Mouse (Mus musculus): ENCODE measurements at regions not wholly inside any gene's neighbourhood (a gene's known extent, or its start where the extent isn't known, plus 50 kb on each side); places are given as distances from the start of the nearest gene placed in this dataset.
A peak's percentile ranks its signal among the peaks of the same experiment; 100 is the strongest.

DNA sequence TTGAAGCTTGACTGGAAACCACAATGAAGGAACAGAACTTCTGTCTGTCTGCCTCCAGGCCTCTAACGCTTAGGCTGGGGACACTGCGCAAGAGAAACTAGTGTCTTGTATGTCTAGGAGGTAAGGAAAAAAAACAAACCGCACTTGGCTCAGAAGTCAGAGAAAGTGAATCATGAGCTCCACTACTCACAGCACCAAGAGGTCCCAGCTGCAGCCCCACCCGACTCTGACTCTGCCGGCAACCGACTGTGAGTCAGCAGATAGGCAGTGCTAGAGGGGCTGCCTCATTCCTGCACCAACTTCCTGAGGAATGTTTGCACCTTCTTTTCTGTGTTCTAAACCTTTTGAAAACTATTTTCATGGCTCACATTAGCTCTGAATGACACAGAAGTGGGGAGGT is 109.5 kb downstream of the Gja1 start:
- no peaks in the 10 kb centered on the region for H3K36me3 ChIP-seq (ENCODE audit: control insufficient read depth, insufficient read depth)
- no peak overlapping the region for H3K4me3 ChIP-seq (replicated peaks; ENCODE audit: low read length)
- H3K27me3 ChIP-seq (replicated peaks; ENCODE audit: control insufficient read depth, insufficient read depth, low read length): no peaks in the 10 kb centered on the region
- H3K4me2 ChIP-seq (ENCODE audit: low read length): no peak overlapping the region
- H3K27ac ChIP-seq (ENCODE audit: low read length): no peak overlapping the region
- no peaks in the 10 kb centered on the region for H3K9me3 ChIP-seq (ENCODE audit: control insufficient read depth, low read length)
- H3K4me1 ChIP-seq (replicated peaks; ENCODE audit: control insufficient read depth, insufficient read depth, low read length): 0 out of 2 replicates have a peak, but pooled peaks cover 4% of the 10 kb centered on the region
- no peak overlapping the region for H3K9ac ChIP-seq (replicated peaks; ENCODE audit: low read depth, low read length)
- no peak for ATAC-seq
- WGBS: 75% methylated on average over 6 of the region's 6 CpGs

DNA sequence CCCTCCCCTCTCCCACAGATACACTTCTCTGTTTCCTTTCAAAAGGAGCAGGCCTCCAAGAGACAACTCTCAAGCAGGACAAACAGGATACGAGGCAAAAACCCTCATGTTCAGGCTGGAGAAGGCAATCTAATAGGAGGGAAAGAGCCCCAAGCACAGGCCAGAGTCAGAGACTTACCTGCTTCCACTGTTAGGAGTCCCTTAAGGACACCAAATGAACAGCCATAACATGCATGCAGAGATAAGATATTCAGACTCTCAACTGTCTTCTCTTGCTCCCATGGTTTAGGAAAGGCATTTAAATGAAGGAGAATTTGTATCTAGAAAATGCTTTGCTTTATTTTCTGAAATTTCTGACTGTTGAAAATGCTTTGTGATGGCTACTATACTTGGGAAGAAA is 116.3 kb downstream of the Gja1 start:
- Histone ChIP-seq H3K27ac (ENCODE audit: low read length) (no peak overlapping the region), H3K27me3 (replicated peaks; ENCODE audit: control insufficient read depth, insufficient read depth, low read length) (no peaks in the 10 kb centered on the region), H3K9me3 (ENCODE audit: control insufficient read depth, low read length) (no peaks in the 10 kb centered on the region), H3K36me3 (ENCODE audit: control insufficient read depth, insufficient read depth) (no peaks in the 10 kb centered on the region), H3K9ac (replicated peaks; ENCODE audit: low read depth, low read length) (no peak overlapping the region), H3K4me1 (replicated peaks; ENCODE audit: control insufficient read depth, insufficient read depth, low read length) (no peaks in the 10 kb centered on the region), H3K4me2 (ENCODE audit: low read length) (no peak overlapping the region), H3K4me3 (replicated peaks; ENCODE audit: low read length) (no peak overlapping the region)
- ATAC-seq: no peak
- 75% methylated on average over 1 of the region's 1 CpGs for WGBS

DNA sequence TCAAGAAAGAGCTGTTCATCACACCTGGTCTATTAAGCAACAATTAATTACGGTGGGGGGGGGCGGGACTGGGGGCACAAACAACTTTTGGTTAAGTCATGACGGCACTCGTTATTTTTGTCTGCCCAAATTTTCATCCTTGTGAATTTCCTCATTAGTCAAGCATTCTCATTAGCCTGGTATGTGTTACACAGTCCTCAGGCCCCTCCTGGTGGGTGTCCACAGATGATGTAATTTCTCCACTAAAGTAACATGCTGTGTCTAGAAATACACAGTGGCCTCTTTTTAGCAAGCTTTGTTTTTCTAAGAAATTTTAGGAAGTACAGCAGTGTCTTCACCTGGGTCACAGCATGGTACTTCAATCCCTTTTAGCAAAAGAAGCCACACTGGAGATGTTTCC is 118.2 kb downstream of the Gja1 start:
- Histone ChIP-seq H3K27me3 (replicated peaks; ENCODE audit: control insufficient read depth, insufficient read depth, low read length) (no peaks in the 10 kb centered on the region), H3K9ac (replicated peaks; ENCODE audit: low read depth, low read length) (no peak overlapping the region), H3K36me3 (ENCODE audit: control insufficient read depth, insufficient read depth) (no peaks in the 10 kb centered on the region), H3K4me1 (replicated peaks; ENCODE audit: control insufficient read depth, insufficient read depth, low read length) (no peaks in the 10 kb centered on the region), H3K27ac (ENCODE audit: low read length) (no peak overlapping the region), H3K4me3 (replicated peaks; ENCODE audit: low read length) (no peak overlapping the region), H3K9me3 (ENCODE audit: control insufficient read depth, low read length) (no peaks in the 10 kb centered on the region), H3K4me2 (ENCODE audit: low read length) (no peak overlapping the region)
- 22% methylated on average over 4 of the region's 4 CpGs for WGBS
- ATAC-seq: peak; percentile 73

DNA sequence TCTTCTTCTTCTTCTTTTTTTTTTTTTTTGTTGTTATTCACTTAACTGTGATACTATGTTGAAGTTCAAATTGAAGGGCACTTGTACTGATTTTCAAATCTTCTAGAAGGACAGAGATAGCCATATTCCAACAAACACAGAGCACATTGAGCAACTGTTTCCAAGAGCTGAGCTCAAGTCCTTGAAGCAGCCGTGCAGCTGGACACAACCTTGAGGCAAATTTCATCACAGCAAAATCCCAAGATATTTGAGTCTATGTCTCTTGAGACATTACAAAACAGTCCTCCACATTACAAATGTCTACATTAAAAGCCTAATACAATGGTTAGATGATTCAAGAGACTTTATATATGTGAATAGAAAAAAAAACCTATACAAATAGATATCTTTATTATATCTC is 141.9 kb downstream of the Gja1 start:
- no peak for ATAC-seq
- 100% methylated on average over 1 of the region's 1 CpGs for WGBS
- H3K4me3 ChIP-seq (replicated peaks; ENCODE audit: low read length): no peak overlapping the region
- no peaks in the 10 kb centered on the region for H3K27me3 ChIP-seq (replicated peaks; ENCODE audit: control insufficient read depth, insufficient read depth, low read length)
- no peak overlapping the region for H3K4me2 ChIP-seq (ENCODE audit: low read length)
- H3K27ac ChIP-seq (ENCODE audit: low read length): no peak overlapping the region
- H3K9me3 ChIP-seq (ENCODE audit: control insufficient read depth, low read length): no peaks in the 10 kb centered on the region
- no peaks in the 10 kb centered on the region for H3K36me3 ChIP-seq (ENCODE audit: control insufficient read depth, insufficient read depth)
- no peak overlapping the region for H3K9ac ChIP-seq (replicated peaks; ENCODE audit: low read depth, low read length)
- no peaks in the 10 kb centered on the region for H3K4me1 ChIP-seq (replicated peaks; ENCODE audit: control insufficient read depth, insufficient read depth, low read length)

DNA sequence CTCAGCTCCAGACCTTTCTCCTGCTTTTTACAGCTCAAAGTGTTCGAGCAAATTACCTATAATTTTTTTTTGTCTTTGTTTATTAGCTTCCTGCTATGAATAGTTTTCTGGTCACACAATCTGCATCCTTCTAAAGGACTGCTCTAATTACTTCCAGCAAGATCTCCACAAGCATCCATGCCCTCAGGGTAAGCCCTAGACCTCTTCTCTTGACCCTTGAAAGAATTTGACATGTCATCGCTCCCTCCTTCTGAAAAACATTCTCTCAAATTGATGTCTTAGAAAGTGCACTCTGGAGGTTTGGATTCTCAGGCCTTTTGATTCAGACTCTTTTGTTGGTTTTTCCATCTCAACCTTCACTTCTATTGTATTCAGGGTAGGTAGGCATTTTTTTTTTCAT is 148.7 kb downstream of the Gja1 start:
- Histone ChIP-seq H3K9ac (replicated peaks; ENCODE audit: low read depth, low read length) (no peak overlapping the region), H3K27ac (ENCODE audit: low read length) (no peak overlapping the region), H3K36me3 (ENCODE audit: control insufficient read depth, insufficient read depth) (no peaks in the 10 kb centered on the region), H3K9me3 (ENCODE audit: control insufficient read depth, low read length) (peaks cover 3% of the 10 kb centered on the region; the same call in 1 of the 2 replicates), H3K27me3 (replicated peaks; ENCODE audit: control insufficient read depth, insufficient read depth, low read length) (no peaks in the 10 kb centered on the region), H3K4me3 (replicated peaks; ENCODE audit: low read length) (no peak overlapping the region), H3K4me1 (replicated peaks; ENCODE audit: control insufficient read depth, insufficient read depth, low read length) (no peaks in the 10 kb centered on the region), H3K4me2 (ENCODE audit: low read length) (no peak overlapping the region)
- WGBS: 76% methylated on average over 2 of the region's 2 CpGs
- ATAC-seq: no peak

DNA sequence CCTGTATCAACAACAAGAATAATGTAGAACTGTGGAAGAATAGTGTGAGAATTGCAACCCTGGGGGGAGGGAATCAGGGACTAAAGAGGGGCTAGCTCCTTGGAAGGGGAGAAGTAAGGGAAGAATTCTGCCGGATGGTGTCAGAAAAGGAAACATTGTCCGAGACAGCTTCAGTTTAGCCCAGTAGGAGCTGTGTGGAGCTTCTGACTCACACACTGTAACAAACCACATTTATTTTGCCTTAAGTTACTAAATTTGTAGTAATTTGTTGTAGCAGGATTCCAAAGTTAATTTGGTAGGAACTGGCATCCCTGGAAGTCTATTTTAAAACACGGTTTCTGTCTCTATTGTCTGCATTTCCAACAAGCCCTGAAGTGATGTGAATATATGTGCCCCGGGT is 160.0 kb downstream of the Gja1 start:
- H3K4me2 ChIP-seq (ENCODE audit: low read length): no peak overlapping the region
- 63% methylated on average over 4 of the region's 4 CpGs for WGBS

DNA sequence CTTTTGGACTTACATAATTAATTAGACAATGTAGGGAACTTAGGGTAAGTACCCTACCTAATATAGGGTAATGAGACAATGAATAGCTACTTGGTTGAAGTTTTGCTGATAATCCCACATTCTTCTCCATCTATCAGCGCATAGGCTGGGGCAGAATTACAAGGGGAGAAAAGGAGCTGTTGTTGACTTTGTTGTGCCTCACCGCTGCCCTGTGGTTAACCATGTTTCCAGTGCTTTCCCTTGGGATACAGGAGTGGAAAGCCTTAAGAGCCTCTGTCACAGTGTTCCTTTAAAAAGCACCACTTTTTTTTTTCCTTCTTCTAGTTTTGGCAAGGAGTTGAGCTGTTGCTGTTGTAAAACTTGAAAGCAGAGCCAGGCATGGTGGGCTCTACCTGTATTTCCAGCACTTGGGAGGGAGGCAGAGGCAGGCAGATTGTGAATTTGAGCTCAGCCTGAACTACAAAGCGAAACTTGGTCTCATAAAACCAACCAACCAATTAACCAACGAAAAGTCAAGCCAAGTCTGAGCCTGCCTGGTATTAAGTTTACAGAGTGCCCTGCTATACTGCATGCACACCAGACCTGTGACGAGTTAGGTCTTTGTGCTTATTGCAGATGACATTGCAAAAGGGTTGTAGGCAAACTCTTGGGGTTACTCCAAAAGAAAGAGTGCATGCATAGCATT is 162.8 kb downstream of the Gja1 start:
- 85% methylated on average over 5 of the region's 5 CpGs for WGBS

More for the DNA sequence above, 160.0 kb downstream of the Gja1 start:
- no peaks in the 10 kb centered on the region for H3K36me3 ChIP-seq (ENCODE audit: control insufficient read depth, insufficient read depth)
- no peaks in the 10 kb centered on the region for H3K4me1 ChIP-seq (replicated peaks; ENCODE audit: control insufficient read depth, insufficient read depth, low read length)
- ATAC-seq: no peak
- H3K27ac ChIP-seq (ENCODE audit: low read length): no peak overlapping the region
- no peaks in the 10 kb centered on the region for H3K27me3 ChIP-seq (replicated peaks; ENCODE audit: control insufficient read depth, insufficient read depth, low read length)
- no peak overlapping the region for H3K9ac ChIP-seq (replicated peaks; ENCODE audit: low read depth, low read length)
- H3K4me3 ChIP-seq (replicated peaks; ENCODE audit: low read length): no peak overlapping the region
- no peaks in the 10 kb centered on the region for H3K9me3 ChIP-seq (ENCODE audit: control insufficient read depth, low read length)

DNA sequence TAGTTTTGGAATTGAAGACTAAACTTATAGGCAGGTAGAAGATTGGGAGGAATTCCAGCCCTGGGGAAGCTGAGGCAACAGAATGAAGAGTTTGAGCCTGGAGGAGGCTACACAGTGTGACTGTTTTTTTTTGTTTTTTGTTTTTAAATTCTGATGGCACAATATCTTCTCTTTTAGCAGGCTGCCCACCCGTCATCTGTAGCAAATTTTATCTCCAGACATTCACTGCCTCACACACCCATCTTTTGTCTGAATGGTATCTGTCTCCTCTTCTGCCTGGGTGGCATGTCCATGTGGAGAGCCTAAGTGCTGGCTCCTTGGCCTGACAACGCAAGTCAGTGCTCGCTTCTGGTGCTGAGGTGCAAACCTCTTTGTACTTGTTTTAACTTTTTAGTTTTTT is 165.0 kb downstream of the Gja1 start:
- H3K9me3 ChIP-seq (ENCODE audit: control insufficient read depth, low read length): no peaks in the 10 kb centered on the region
- H3K4me2 ChIP-seq (ENCODE audit: low read length): no peak overlapping the region
- WGBS: 89% methylated on average over 3 of the region's 3 CpGs
- H3K27ac ChIP-seq (ENCODE audit: low read length): no peak overlapping the region
- H3K4me1 ChIP-seq (replicated peaks; ENCODE audit: control insufficient read depth, insufficient read depth, low read length): peaks cover 7% of the 10 kb centered on the region; the same call in 1 of the 2 replicates
- H3K27me3 ChIP-seq (replicated peaks; ENCODE audit: control insufficient read depth, insufficient read depth, low read length): no peaks in the 10 kb centered on the region
- H3K36me3 ChIP-seq (ENCODE audit: control insufficient read depth, insufficient read depth): no peaks in the 10 kb centered on the region
- ATAC-seq: no peak
- H3K9ac ChIP-seq (replicated peaks; ENCODE audit: low read depth, low read length): no peak overlapping the region
- no peak overlapping the region for H3K4me3 ChIP-seq (replicated peaks; ENCODE audit: low read length)

More for the DNA sequence above, 162.8 kb downstream of the Gja1 start:
- Histone ChIP-seq H3K9ac (replicated peaks; ENCODE audit: low read depth, low read length) (no peak overlapping the region), H3K27ac (ENCODE audit: low read length) (no peak overlapping the region), H3K9me3 (ENCODE audit: control insufficient read depth, low read length) (no peaks in the 10 kb centered on the region), H3K36me3 (ENCODE audit: control insufficient read depth, insufficient read depth) (no peaks in the 10 kb centered on the region), H3K4me2 (ENCODE audit: low read length) (no peak overlapping the region), H3K4me1 (replicated peaks; ENCODE audit: control insufficient read depth, insufficient read depth, low read length) (no peaks in the 10 kb centered on the region), H3K4me3 (replicated peaks; ENCODE audit: low read length) (no peak overlapping the region), H3K27me3 (replicated peaks; ENCODE audit: control insufficient read depth, insufficient read depth, low read length) (no peaks in the 10 kb centered on the region)
- no peak for ATAC-seq

DNA sequence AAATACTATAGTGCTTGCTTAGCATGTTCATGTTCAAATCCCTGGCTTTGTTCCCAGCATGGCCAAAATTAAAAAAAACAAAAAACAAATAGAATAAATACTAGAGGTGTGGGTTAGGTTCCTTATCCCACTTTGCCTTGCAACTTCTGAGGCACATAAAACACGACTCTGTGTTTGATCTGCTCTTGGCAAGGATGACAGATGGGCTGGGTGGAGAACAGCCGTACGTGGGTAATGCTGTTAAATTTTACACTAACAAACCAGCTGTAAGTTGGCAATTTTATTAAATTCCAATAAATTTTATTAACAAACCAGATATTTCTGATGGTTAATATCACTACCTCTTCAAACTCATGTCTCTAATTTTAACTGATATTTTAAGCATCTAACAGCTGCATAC is 168.9 kb downstream of the Gja1 start:
- Histone ChIP-seq H3K9ac (replicated peaks; ENCODE audit: low read depth, low read length) (no peak overlapping the region), H3K4me2 (ENCODE audit: low read length) (no peak overlapping the region), H3K27me3 (replicated peaks; ENCODE audit: control insufficient read depth, insufficient read depth, low read length) (no peaks in the 10 kb centered on the region), H3K4me1 (replicated peaks; ENCODE audit: control insufficient read depth, insufficient read depth, low read length) (peaks cover 7% of the 10 kb centered on the region; the same call in 1 of the 2 replicates), H3K9me3 (ENCODE audit: control insufficient read depth, low read length) (no peaks in the 10 kb centered on the region), H3K27ac (ENCODE audit: low read length) (no peak overlapping the region), H3K4me3 (replicated peaks; ENCODE audit: low read length) (no peak overlapping the region), H3K36me3 (ENCODE audit: control insufficient read depth, insufficient read depth) (no peaks in the 10 kb centered on the region)
- WGBS: 43% methylated on average over 3 of the region's 3 CpGs
- ATAC-seq: no peak; the same call in 1 of the 2 replicates

DNA sequence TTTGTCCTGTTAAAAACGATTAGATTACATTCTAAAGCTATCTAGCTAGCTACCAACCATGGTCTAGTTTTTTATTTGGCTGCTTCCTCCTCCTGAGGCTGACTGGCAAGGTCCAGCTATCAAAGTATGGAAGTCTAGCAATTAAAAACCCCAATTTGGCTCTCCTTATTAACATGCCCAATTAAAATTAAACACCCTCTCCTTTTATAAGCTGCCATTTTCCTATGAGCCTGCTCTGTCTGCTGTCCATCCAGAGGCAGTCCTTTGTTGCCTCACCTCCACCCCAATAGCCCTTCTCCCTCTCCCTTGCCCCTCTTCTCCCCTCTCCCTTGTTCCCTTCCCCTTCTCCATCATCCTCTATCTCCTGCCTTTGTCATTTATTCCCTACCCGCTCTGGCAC is 169.7 kb downstream of the Gja1 start:
- H3K36me3 ChIP-seq (ENCODE audit: control insufficient read depth, insufficient read depth): no peaks in the 10 kb centered on the region
- 0 out of 2 replicates have a peak overlapping the region, but pooled peaks have one; percentile 18 for H3K27ac ChIP-seq (ENCODE audit: low read length)
- no peak overlapping the region for H3K4me2 ChIP-seq (ENCODE audit: low read length)
- no peaks in the 10 kb centered on the region for H3K27me3 ChIP-seq (replicated peaks; ENCODE audit: control insufficient read depth, insufficient read depth, low read length)
- peaks cover 7% of the 10 kb centered on the region; the same call in 1 of the 2 replicates for H3K4me1 ChIP-seq (replicated peaks; ENCODE audit: control insufficient read depth, insufficient read depth, low read length)
- H3K9me3 ChIP-seq (ENCODE audit: control insufficient read depth, low read length): no peaks in the 10 kb centered on the region
- 27% methylated on average over 2 of the region's 2 CpGs for WGBS
- H3K9ac ChIP-seq (replicated peaks; ENCODE audit: low read depth, low read length): no peak overlapping the region
- ATAC-seq: peak; percentile 75
- H3K4me3 ChIP-seq (replicated peaks; ENCODE audit: low read length): no peak overlapping the region

All from forebrain, embryonic 16.5 days (tissue).